Mouse (Mus musculus): ENCODE measurements at regions not wholly inside any gene's neighbourhood (a gene's known extent, or its start where the extent isn't known, plus 50 kb on each side); places are given as distances from the start of the nearest gene placed in this dataset.

- H3K4me1 ChIP-seq (ENCODE audit: control insufficient read depth, insufficient read depth, low read length): no peaks in the 10 kb centered on the region
- 81% methylated on average over 11 of the region's 11 CpGs for WGBS
- TF ChIP-seq POLR2A (IDR thresholded peaks at IDR 0.05; ENCODE audit: borderline replicate concordance, control insufficient read depth, low read depth, low read length): no peak
- no peak for TF ChIP-seq CTCF (IDR thresholded peaks at IDR 0.05; ENCODE audit: control insufficient read depth, insufficient read depth, low read length)
- no peak overlapping the region for H3K27ac ChIP-seq (ENCODE audit: control insufficient read depth, insufficient read depth, low read depth, low read length, poor library complexity)
- no peak overlapping the region for H3K4me3 ChIP-seq (replicated peaks; ENCODE audit: control insufficient read depth, low read depth, low read length)
Measured at GRCm38 (mm10) chr12:16152108-16152507, 335.4 kb upstream of the Trib2 start.

- H3K4me3 ChIP-seq (replicated peaks; ENCODE audit: control insufficient read depth, low read depth, low read length): no peak overlapping the region
- no peaks in the 10 kb centered on the region for H3K4me1 ChIP-seq (ENCODE audit: control insufficient read depth, insufficient read depth, low read length)
- no peak overlapping the region for H3K27ac ChIP-seq (ENCODE audit: control insufficient read depth, insufficient read depth, low read depth, low read length, poor library complexity)
- no peak for TF ChIP-seq POLR2A (IDR thresholded peaks at IDR 0.05; ENCODE audit: borderline replicate concordance, control insufficient read depth, low read depth, low read length)
- TF ChIP-seq CTCF (IDR thresholded peaks at IDR 0.05; ENCODE audit: control insufficient read depth, insufficient read depth, low read length): no peak
- 76% methylated on average over 5 of the region's 5 CpGs for WGBS
Measured at GRCm38 (mm10) chr12:16151170-16151702, 334.5 kb upstream of the Trib2 start.

GRCm38 (mm10) chr12:16146919-16147318, 330.2 kb upstream of the Trib2 start:
- 68% methylated on average over 2 of the region's 2 CpGs for WGBS
- H3K4me1 ChIP-seq (ENCODE audit: control insufficient read depth, insufficient read depth, low read length): no peaks in the 10 kb centered on the region
- no peak overlapping the region for H3K27ac ChIP-seq (ENCODE audit: control insufficient read depth, insufficient read depth, low read depth, low read length, poor library complexity)
- H3K4me3 ChIP-seq (replicated peaks; ENCODE audit: control insufficient read depth, low read depth, low read length): no peak overlapping the region
- TF ChIP-seq POLR2A (IDR thresholded peaks at IDR 0.05; ENCODE audit: borderline replicate concordance, control insufficient read depth, low read depth, low read length): no peak

- Histone ChIP-seq H3K4me1 (ENCODE audit: control insufficient read depth, insufficient read depth, low read length) (no peaks in the 10 kb centered on the region), H3K4me3 (replicated peaks; ENCODE audit: control insufficient read depth, low read depth, low read length) (no peak overlapping the region), H3K27ac (ENCODE audit: control insufficient read depth, insufficient read depth, low read depth, low read length, poor library complexity) (no peak overlapping the region)
- no peak for TF ChIP-seq POLR2A (IDR thresholded peaks at IDR 0.05; ENCODE audit: borderline replicate concordance, control insufficient read depth, low read depth, low read length)
- no peak for TF ChIP-seq CTCF (IDR thresholded peaks at IDR 0.05; ENCODE audit: control insufficient read depth, insufficient read depth, low read length)
- 54% methylated on average over 7 of the region's 7 CpGs for WGBS
Measured at GRCm38 (mm10) chr12:16145621-16146020, 328.9 kb upstream of the Trib2 start.

GRCm38 (mm10) chr12:16141193-16141592, 324.5 kb upstream of the Trib2 start:
- 65% methylated on average over 4 of the region's 4 CpGs for WGBS
- no peak overlapping the region for H3K4me3 ChIP-seq (replicated peaks; ENCODE audit: control insufficient read depth, low read depth, low read length)
- no peak for TF ChIP-seq CTCF (IDR thresholded peaks at IDR 0.05; ENCODE audit: control insufficient read depth, insufficient read depth, low read length)
- TF ChIP-seq POLR2A (IDR thresholded peaks at IDR 0.05; ENCODE audit: borderline replicate concordance, control insufficient read depth, low read depth, low read length): no peak
- no peak overlapping the region for H3K27ac ChIP-seq (ENCODE audit: control insufficient read depth, insufficient read depth, low read depth, low read length, poor library complexity)
- no peaks in the 10 kb centered on the region; the same call in 1 of the 2 replicates for H3K4me1 ChIP-seq (ENCODE audit: control insufficient read depth, insufficient read depth, low read length)

- no peak for TF ChIP-seq CTCF (IDR thresholded peaks at IDR 0.05; ENCODE audit: control insufficient read depth, insufficient read depth, low read length)
- 84% methylated on average over 5 of the region's 5 CpGs for WGBS
- Histone ChIP-seq H3K4me1 (ENCODE audit: control insufficient read depth, insufficient read depth, low read length) (no peaks in the 10 kb centered on the region; the same call in 1 of the 2 replicates), H3K27ac (ENCODE audit: control insufficient read depth, insufficient read depth, low read depth, low read length, poor library complexity) (no peak overlapping the region), H3K4me3 (replicated peaks; ENCODE audit: control insufficient read depth, low read depth, low read length) (no peak overlapping the region)
Measured at GRCm38 (mm10) chr12:16140511-16141110, 323.9 kb upstream of the Trib2 start.

- WGBS: 33% methylated on average over 4 of the region's 4 CpGs
- TF ChIP-seq POLR2A (IDR thresholded peaks at IDR 0.05; ENCODE audit: borderline replicate concordance, control insufficient read depth, low read depth, low read length) (no peak), CTCF (IDR thresholded peaks at IDR 0.05; ENCODE audit: control insufficient read depth, insufficient read depth, low read length) (no peak)
Measured at GRCm38 (mm10) chr12:16139152-16139551, 322.4 kb upstream of the Trib2 start.

GRCm38 (mm10) chr12:16137801-16138200, 321.1 kb upstream of the Trib2 start:
- TF ChIP-seq POLR2A (IDR thresholded peaks at IDR 0.05; ENCODE audit: borderline replicate concordance, control insufficient read depth, low read depth, low read length) (no peak), CTCF (IDR thresholded peaks at IDR 0.05; ENCODE audit: control insufficient read depth, insufficient read depth, low read length) (no peak)
- Histone ChIP-seq H3K4me3 (replicated peaks; ENCODE audit: control insufficient read depth, low read depth, low read length) (no peak overlapping the region), H3K27ac (ENCODE audit: control insufficient read depth, insufficient read depth, low read depth, low read length, poor library complexity) (no peak overlapping the region), H3K4me1 (ENCODE audit: control insufficient read depth, insufficient read depth, low read length) (peaks cover 3% of the 10 kb centered on the region)
- WGBS: 40% methylated on average over 3 of the region's 3 CpGs

More at GRCm38 (mm10) chr12:16139152-16139551, 322.4 kb upstream of the Trib2 start:
- Histone ChIP-seq H3K4me3 (replicated peaks; ENCODE audit: control insufficient read depth, low read depth, low read length) (no peak overlapping the region), H3K4me1 (ENCODE audit: control insufficient read depth, insufficient read depth, low read length) (peaks cover 1% of the 10 kb centered on the region; the same call in 1 of the 2 replicates), H3K27ac (ENCODE audit: control insufficient read depth, insufficient read depth, low read depth, low read length, poor library complexity) (no peak overlapping the region)

- peak overlapping the region; percentile 61 for H3K27ac ChIP-seq (ENCODE audit: control insufficient read depth, insufficient read depth, low read depth, low read length, poor library complexity)
- TF ChIP-seq CTCF (IDR thresholded peaks at IDR 0.05; ENCODE audit: control insufficient read depth, insufficient read depth, low read length) (no peak), POLR2A (IDR thresholded peaks at IDR 0.05; ENCODE audit: borderline replicate concordance, control insufficient read depth, low read depth, low read length) (no peak)
- H3K4me3 ChIP-seq (replicated peaks; ENCODE audit: control insufficient read depth, low read depth, low read length): no peak overlapping the region
- peaks cover 4% of the 10 kb centered on the region for H3K4me1 ChIP-seq (ENCODE audit: control insufficient read depth, insufficient read depth, low read length)
- 20% methylated on average over 5 of the region's 5 CpGs for whole genome bisulfite sequencing
Measured at GRCm38 (mm10) chr12:16136214-16136671, 319.5 kb upstream of the Trib2 start.
